Mouse (Mus musculus): ENCODE data around the gene Spin2c. TPM values are rescaled to one million over a fixed set of nuclear protein-coding genes. Genes with fewer than 3 reads are reported as not detected.
A peak's percentile ranks its signal among the peaks of the same experiment; 100 is the strongest.

Spin2c gene
- 16.2 and 19.1 TPM in 2 replicates for polyA plus RNA-seq (2014; fragmentation: Nextera tagmentation; extraction: Ambion mirVana)

GRCm38 (mm10) chrX:153831951-153832561, at the start of gene Spin2c:
Gene Spin2c, plus strand, starts transcription at chrX:153832225.
- WGBS = 17% methylated on average over 22 of the region's 23 CpGs
- H3K9ac ChIP-seq (ENCODE audit: low read depth, low read length) = peak within 1 kb of the TSS; percentile 46; the same call in 1 of the 2 replicates
- H3K4me3 ChIP-seq (ENCODE audit: low read depth, low read length) = peak within 1 kb of the TSS; percentile 38
- H3K4me1 ChIP-seq (replicated peaks; ENCODE audit: control insufficient read depth, insufficient read depth, low read length) = no peaks in the 10 kb centered on the region
- H3K36me3 ChIP-seq (ENCODE audit: control insufficient read depth, insufficient read depth, low read length) = no peaks in the 10 kb centered on the region
- no peaks in the 10 kb centered on the region for H3K9me3 ChIP-seq (ENCODE audit: control insufficient read depth, low read length)
- peak within 1 kb of the TSS; percentile 50 for H3K4me2 ChIP-seq (replicated peaks; ENCODE audit: low read depth, low read length)
- H3K27me3 ChIP-seq (ENCODE audit: control insufficient read depth, insufficient read depth, low read length) = no peaks in the 10 kb centered on the region
- DNase-seq (ENCODE audit: low spot score) (peak; percentile 49), ATAC-seq (ENCODE audit: low FRiP score) (peak; percentile 93)
- no peak within 1 kb of the TSS for H3K27ac ChIP-seq (ENCODE audit: low read depth, low read length)

GRCm38 (mm10) chrX:153832606-153833005, 581 bp downstream of the Spin2c start:
- ATAC-seq (ENCODE audit: low FRiP score) (peak; percentile 66), DNase-seq (ENCODE audit: low spot score) (no peak)
- Histone ChIP-seq H3K9me3 (ENCODE audit: control insufficient read depth, low read length) (no peaks in the 10 kb centered on the region), H3K27ac (ENCODE audit: low read depth, low read length) (no peak overlapping the region), H3K4me1 (replicated peaks; ENCODE audit: control insufficient read depth, insufficient read depth, low read length) (no peaks in the 10 kb centered on the region), H3K36me3 (ENCODE audit: control insufficient read depth, insufficient read depth, low read length) (no peaks in the 10 kb centered on the region), H3K27me3 (ENCODE audit: control insufficient read depth, insufficient read depth, low read length) (no peaks in the 10 kb centered on the region), H3K4me2 (replicated peaks; ENCODE audit: low read depth, low read length) (peak overlapping the region; percentile 50), H3K9ac (ENCODE audit: low read depth, low read length) (peak overlapping the region; percentile 46; the same call in 1 of the 2 replicates), H3K4me3 (ENCODE audit: low read depth, low read length) (peak overlapping the region; percentile 38)
- WGBS = 19% methylated on average over 14 of the region's 14 CpGs

Other genes with a start within 250 kb of the Spin2c start
- gene Kctd12b, start 135.8 kb upstream of the Spin2c start, polyA plus RNA-seq (2014; fragmentation: Nextera tagmentation; extraction: Ambion mirVana) = 3.9 and 4.7 TPM in 2 replicates
- 71.9 and 78.7 TPM in 2 replicates for gene Nbdy, start 108.6 kb upstream of the Spin2c start, polyA plus RNA-seq (2014; fragmentation: Nextera tagmentation; extraction: Ambion mirVana)
- gene Samt1, start 180.4 kb downstream of the Spin2c start, polyA plus RNA-seq (2014; fragmentation: Nextera tagmentation; extraction: Ambion mirVana) = not detected in 2 replicates
- gene 4921511M17Rik, start 201.6 kb downstream of the Spin2c start, polyA plus RNA-seq (2014; fragmentation: Nextera tagmentation; extraction: Ambion mirVana) = not detected in 2 replicates
- gene Gm10057, start 222.8 kb downstream of the Spin2c start, polyA plus RNA-seq (2014; fragmentation: Nextera tagmentation; extraction: Ambion mirVana) = not detected in 2 replicates